Mouse (Mus musculus) CD4-positive, CD25-positive, alpha-beta regulatory T cell, adult 2 months (primary cell): Measurements from ENCODE around the gene Lbx2.

Source experiments
- DNase-seq: peaks from one replicate; pipeline ENCODE4 v3.0.0-alpha.2; 2012; ENCODE audit warnings: low read depth, low spot score

Lbx2 gene

DNA sequence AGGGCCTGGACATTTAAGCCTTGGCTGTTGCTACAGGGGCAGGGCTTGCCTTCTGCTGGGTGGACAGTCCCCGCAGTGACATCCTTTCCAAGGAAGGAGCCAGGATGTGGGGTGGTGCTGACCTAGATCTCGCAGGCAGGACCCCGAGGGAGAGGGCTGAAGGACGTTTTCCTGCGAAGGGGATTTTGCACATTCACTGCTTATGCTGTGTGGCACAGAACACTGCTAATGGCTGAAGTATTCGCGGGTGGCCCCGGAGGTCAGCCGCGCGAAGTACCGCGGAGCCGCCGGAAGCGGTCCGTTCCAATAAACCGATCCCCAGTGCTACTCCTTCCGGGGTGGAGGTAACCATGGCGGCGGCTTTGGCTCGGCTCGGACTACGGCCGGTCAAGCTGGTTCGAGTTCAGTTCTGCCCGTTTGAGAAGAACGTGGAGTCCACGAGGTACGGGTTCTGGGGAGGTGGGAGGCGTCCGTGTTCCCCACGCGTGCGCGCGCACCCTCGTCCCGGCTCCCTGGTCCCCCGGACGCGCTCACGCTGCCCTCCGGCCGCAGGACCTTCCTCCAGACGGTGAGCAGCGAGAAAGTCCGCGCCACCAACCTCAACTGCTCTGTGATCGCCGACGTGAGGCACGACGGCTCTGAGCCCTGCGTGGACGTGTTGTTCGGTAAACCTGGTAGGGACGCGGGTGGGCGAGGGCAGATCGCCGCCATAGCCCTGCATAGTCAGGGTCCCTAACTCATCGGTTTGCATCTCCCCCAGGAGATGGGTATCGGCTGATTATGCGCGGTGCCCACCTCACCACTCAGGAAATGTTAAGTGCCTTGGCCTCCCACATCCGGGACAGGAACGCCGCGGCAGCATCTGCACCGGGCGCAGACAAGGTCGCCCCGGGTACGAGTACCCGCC is 22.8 kb downstream of the Lbx2 start, which contains the start of gene Mrpl53:
Gene Mrpl53, plus strand, starts transcription at position 279 of the 907 bp plus-strand sequence.
- peak; percentile 78 for DNase-seq

DNA sequence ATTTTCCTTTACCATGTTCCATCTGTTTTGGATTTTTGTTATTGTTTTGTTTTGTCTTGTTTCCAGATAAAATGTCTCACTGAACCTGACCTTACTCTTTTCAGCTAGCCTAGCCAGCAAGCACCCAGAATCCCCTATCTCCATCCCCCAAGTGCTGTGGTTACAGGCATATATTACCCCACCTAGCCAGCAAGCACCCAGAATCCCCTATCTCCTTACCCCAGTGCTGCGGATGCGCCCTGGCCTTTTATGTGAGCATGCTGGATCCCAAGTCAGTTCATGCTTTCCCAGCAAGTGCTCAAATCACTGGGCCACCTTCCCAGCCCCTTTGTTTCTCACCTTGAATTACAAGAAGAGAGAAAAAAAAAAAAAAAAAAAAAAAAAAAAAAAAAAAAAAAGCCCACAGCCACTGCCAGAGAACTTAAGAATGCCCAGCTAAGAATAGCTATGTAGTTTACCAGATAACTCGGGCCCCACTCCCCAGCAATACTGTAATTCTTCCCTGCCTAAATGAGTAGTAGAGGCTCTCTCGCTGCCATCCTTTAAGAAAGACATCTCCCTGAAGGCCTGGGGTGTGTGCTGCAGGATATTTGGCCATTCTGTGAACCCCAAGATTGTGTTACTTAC is 25.5 kb downstream of the Lbx2 start:
- DNase-seq, result no peak

DNA sequence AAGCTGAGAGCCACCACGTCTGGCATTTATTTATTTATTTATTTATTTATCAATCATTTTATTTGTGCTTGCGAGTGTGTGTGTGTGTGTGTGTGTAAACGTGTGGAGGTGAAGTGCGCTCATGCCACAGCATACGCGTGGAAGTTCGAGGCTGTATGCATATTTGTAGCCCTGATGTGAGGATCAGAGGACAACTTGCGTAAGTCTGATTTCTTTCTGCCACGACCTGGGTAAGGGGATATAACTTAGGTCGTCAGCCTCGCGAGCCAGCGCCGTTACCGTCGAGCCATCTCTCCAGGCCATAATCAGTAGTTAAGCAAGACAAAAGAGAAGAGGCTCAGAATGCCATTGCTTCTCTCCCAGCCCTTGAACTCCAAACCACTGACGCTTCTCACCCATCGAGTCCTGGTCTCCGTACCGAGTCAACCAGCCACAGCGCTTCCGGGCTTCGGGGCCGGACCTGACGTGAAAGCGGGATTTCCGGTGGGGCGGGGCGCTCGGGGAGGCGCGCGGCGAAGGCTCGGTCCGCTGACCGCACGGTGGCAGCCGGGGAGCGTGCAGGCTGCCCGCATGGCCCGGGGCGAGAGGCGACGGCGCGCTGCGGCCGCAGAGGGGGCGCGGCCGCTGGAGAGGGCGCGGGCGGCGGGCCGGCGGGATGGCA is 29.0 kb downstream of the Lbx2 start, which contains the start of gene Mogs:
Gene Mogs, plus strand, starts transcription at position 486 of the 661 bp plus-strand sequence.
- DNase-seq, result peak; percentile 92

DNA sequence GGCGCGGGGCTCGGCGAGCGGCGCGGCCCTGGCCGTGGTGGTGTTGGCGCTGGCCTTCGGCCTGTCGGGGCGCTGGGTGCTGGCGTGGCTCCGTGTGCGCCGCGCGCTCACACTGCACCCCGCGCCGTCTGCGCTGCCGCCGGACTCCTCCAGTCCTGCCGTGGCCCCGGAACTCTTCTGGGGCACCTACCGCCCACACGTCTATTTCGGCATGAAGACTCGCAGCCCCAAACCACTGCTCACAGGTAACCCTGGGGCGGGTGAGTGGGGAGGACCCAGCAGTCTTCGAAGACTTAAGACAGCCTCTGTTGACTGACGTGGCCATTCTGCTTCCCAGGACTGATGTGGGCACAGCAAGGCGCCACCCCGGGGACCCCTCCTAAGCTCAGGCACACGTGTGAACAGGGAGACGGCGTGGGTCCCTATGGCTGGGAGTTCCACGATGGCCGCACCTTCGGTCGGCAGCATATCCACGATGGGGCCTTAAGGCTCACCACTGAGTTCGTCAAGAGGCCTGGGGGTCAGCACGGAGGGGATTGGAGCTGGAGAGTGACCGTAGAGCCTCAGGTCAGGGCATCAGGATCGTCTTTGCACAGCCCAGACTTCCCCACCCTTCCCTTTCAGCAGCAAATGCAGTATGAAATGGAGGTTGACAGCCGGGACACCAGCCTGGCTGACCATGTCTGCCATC is 29.7 kb downstream of the Lbx2 start:
- peak; percentile 74 for DNase-seq

DNA sequence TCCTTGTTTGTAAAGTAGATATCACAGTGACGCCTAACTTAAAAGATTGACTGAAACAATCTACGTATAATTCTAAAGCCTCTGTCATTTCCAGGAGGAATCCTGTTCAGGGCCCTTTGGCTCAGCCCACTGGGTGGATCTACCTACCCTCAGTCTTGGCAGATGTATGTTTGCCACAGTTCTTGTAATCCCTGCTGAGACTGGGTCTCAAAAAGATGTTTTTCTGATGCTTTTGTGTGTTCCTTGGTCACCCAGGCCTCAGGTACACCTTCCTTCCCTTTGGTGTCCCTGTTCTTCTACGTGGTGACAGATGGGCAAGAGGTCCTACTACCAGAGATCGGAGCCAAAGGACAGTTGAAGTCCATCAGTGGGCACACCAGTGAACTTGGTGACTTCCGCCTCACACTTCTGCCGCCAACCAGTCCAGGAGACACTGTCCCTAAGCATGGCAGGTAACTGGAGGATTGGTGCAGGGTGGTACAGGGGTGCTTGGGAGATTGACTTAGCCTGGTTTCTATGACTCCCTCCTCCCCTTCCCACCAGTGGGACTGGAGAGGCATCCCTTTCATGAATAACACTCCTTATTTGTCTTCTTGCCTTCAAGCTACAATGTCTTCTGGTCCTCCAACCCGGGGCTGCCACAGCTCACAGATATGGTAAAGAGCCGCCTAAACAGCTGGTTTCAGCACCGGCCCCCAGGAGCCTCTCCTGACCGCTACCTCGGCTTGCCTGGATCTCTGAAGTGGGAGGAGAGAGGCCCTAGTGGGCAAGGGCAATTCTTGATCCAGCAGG is 30.4 kb downstream of the Lbx2 start:
- DNase-seq, result no peak

DNA sequence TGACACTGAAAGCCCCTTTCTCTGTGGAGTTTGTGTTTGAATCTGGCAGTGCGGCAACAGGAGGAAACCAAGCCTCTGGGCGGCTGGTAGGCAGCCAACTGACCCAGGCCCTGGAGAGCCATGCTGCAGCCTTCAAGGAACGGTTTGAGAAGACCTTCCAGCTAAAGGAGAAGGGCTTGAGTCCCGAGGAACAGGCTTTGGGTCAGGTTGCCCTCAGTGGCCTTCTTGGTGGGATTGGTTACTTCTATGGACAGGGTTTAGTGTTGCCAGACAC is 30.9 kb downstream of the Lbx2 start:
- DNase-seq, result no peak

DNA sequence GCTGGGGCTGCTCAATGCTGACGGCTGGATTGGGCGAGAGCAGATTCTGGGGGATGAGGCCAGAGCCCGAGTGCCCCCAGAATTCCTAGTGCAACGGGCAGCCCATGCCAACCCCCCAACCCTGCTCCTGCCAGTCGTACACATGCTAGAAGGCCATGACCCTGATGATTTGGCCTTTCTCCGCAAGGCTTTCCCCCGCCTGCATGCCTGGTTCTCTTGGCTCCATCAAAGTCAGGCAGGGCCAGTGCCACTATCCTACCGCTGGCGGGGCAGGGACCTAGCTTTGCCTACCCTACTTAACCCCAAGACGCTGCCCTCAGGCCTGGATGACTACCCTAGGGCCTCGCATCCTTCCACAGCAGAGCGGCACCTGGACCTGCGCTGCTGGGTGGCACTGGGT is 31.4 kb downstream of the Lbx2 start:
- no peak for DNase-seq

DNA sequence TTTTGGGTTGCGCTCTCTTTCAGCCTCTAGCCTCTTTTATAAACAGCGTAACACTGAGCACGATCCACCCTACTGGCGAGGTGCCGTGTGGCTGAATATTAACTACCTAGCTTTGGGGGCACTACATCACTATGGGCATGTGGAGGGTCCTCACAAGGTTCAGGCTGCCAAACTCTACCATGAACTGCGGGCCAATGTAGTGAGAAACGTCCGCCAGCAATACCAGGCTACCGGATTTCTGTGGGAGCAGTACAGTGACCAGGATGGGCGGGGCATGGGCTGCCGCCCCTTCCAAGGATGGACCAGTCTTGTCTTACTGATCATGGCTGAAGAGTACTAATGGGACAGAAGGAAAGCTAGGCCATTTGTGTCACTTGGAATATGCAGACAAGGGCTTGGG is 32.2 kb downstream of the Lbx2 start:
- DNase-seq, result no peak

DNA sequence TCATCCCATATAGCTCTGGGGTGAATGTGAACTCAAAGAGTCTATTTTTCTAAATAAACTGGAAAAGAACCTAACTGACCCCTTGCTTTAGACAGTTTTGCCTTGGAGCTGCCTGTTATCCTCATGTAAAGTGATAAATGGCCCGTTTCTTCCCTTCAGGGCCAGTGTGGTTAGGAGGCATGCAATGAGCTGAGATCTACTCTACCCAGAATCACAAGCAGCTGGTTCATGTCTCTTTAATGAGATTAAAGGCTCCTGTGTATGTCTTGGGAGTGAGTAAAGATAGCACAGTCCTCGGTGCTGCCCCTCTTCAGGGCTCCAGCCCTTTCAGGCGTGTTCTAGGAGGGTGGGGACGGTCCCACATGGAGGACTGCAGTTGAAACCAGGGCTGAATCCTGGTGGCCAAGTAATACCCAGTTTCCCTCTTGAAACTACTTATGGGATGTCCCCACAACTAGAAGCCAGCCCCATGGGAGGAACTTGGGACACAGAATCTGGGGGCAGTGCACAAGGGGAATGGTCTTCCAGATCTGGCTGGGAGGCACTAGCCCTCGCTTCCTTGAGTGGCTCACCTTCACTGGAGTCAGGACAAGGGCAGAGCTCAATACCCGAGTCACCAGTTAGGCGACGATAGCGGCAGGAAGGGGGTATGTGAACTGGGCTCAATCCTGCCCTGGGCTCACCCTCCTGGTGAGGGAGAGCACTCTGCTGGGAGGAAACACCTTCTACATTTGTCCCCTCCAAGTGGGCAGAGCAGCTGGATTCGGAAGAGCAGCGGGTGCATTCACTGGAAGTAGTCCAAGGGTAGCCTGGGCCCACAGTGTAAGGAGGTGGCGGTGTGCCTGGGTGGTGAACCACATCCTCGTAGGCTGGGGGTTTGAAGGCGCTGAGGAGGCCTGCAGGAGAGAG is 32.9 kb downstream of the Lbx2 start:
- no peak for DNase-seq

DNA sequence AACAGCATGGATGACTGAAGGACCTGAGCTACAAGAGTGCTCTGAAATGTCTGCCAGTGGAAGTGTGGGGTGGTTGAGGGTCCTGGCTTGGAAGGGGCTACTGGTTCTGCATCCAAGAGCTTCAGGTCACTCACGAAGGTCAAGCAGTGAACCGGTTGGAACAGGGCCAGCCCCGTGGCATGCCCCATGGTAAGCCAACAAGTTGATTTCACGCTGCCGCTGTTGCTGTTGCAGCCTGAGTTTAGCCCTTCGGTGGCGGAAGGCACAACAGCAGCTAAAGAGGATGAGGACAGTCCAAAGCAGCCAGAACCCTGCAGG is 33.5 kb downstream of the Lbx2 start:
- DNase-seq, result no peak

DNA sequence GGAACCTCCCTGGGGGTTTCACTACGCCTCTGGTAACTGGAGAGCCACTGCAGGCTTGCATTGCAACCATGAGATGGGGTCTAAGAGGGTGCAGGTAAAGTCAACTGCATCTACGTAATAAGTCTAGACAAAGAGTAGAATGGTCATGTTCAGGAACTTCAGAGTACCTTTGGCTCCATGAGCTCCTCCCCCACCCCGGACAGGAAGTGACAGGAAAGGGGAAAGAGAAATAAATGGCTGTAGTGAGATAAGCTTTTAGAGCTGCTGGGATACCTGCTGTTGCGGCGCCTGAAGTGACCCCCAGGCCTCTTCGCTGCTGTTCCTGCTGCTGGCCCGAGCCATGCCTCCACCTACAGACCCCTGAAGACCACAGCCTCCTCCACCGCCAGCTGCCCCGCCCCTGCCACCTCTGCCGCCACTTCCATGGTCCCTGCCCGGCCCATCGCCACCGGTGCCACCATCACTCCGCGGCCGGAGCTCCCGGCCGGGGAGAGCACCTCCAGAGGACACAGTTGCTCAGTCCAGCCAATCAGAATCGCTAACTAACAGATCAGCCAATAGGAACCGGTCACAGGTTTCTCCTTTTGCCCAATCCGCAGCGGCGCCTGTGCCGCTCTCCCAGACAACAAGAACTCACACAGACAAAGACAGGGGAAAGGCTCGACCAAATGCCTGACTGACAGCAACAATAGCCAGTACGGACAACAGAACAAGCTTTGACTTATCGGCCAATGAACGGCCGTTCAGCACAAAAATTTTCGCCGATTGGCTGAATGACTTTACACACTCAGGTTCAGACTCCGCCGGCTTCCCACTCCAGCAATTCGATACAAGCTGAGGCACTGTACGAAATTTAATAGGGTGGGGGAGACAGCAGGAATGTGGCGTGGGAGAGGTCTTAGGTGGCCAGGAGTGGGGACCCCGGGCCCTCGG is 35.0 kb downstream of the Lbx2 start, which contains the start of gene Wbp1:
Gene Wbp1, minus strand, starts transcription at position 630 of the 933 bp plus-strand sequence.
- DNase-seq, result peak; percentile 97

DNA sequence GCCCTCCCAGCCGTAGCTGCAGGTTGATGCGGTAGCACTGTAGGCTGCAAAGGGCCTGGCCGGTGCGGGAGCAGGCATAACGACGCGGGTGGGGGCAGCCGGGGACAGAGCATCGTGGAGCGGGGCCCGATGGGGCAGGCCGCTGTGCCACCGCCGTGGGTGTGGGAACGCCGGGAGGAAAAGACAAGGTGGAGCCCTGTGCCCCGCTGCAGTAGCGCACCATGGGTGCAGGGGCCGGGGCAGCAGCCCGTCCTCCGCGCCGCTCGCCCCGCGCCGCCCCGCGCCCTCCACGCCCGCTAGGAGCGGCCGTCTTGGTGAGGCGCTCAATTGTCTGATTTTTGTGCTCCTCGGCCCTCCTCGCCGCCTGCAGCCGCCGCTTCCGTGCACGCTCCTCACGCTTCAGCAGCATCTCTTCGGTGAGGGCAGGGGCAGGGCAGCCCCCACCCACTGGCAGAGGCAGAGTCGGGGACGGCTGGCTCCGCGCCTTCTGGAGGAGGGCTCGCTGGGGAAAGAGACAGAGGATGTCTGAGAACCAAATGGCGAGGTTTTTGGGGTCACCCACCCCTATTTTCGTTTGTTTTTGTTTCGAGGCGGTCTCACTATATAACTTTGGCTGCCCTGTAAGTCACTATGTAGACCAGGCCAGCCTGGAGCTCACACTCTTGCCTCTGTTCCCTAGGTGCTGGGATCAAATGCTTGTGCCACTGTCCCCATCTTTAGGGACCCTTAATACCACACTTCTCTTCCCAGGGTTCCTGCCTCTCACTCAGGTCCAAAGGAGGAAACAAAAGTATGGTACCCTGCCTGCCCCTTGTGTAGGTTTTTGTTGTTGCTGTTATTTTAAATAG is 35.9 kb downstream of the Lbx2 start:
- DNase-seq, result no peak

DNA sequence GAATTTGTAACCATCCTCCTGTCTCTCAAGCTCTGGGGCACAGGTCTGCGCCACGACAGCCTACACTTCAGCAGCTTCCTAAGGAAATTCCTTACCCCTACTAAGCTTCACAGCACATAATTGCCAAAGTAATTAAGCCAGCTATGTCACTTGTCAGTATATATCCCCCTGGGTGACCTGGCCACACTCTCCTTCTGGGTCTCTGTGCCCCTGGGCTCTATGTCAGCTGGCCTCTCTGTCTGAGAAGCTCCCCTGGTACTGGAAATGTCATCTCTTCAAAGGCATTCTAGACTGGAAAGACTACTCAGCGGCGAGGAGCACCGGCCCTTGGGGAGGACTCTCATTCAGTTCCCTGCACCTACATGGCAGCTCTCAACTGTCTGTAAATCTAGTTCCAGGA is 36.8 kb downstream of the Lbx2 start:
- no peak for DNase-seq

DNA sequence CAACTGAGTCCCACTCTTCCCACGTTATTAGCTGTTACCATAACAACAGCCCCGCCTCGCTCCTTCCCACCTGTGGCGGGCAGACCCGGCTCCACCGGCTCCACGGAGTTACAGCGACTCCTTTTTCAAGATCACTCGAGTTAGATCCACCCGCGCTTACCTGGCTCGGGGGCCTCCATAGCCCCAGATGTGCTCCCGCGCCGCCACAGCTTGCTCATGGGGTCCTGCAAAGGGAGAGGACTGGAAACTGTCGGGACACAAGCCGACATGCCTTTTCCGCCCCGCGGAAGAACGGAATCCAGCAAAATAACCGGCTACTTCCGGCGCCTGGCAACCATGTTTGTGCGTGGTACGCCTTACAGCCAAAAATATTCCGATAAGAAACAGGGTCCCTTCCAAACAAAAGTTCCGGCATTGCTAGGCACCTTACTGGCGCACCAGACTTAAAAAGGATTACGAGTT is 38.7 kb downstream of the Lbx2 start:
- peak; percentile 95 for DNase-seq

DNA sequence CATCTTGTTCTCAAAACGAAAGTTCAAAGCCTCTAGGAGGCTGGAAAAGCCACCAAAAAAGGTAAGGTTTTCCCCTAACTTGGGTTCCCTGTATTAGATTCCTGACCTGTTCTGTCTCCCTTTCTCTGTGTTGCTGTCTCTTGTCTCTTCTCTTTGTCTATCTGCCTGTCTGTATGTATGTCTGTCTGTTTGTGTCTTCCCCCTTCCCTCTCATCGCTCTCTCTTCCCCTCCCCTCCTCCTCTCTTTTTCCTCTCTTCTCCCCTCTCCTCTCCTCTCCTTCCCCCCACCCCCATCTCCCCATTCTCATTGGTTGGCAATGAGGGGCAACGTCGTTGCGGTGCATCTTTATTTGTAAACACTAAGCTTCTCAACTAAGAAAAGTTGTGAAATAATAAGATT is 39.2 kb downstream of the Lbx2 start, which contains the start of gene Ino80b:
Gene Ino80b, minus strand, starts transcription at position 101 of the 400 bp plus-strand sequence.
- DNase-seq, result no peak

DNA sequence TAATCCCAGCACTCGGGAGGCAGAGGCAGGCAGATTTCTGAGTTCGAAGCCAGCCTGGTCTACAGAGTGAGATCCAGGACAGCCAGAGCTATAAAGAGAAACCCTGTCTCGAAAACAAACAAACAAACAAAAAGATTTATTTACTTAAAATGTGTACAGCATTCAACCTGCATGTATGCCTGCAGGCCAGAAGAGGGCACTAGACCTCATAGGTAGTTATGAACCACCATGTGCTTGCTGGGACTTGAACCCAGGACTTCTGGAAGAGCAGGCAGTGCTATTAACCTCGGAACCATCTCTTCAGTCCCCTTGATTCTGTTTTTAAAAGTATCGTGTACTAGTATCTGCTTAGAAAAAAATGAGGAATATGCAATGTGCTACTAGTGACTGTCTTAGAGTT is 41.3 kb downstream of the Lbx2 start:
- no peak for DNase-seq

DNA sequence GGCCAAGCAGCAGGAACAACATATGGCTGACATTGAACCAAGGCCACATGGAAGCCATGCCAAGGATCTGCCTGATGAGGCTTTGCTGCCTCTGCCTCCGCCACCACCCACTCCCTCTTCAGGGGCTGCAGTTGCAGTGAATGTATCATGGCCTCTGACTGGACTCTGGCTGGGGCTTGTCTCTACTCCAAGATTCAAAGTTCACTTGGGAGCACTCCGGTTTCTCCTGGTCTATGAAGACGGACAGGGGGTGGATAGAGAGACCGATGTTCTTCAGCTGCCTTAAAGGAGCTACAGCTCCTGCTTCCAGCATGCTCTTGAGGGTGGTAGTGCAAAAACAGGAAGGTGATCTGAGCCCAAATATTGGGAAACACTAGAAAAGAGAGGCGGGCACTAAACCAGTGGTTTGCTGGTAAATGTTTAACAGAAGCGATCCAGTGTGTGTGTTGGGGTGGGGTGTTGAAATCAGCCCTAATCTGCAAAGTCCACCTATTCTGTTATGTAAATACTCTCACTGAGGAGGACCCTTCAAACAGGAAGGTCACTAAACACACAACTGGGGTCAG is 45.4 kb downstream of the Lbx2 start:
- no peak for DNase-seq
